ENCODE assay signal across 29 mouse cellular contexts in the genomic region with DNA sequence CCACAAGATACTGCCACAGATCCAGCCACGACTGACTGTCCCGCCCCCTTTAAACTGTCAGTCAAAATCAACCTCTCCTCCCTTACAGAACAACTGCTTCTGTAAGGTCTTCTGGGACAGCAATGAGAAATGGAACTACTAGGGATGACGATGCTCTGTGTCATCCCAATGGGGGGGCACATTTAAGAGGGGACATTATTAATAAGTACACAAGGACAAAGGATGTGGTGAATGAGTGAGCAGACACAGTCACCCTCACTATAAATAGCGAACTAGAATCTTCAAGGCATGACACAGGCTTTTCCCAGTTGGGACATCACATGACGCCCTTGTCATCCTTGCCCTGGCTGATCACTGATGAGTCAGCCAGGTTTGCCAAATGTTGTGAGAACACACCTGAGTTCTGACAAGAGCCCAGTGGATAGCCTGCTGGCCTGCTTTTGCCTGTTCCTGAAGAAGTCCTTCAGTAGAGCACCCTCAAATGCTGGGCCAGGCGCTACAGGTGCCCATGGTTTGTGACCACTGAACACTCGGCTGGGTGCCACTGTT. TPM values are rescaled to one million over a fixed set of nuclear protein-coding genes. Genes with fewer than 3 reads are reported as not detected.
DNase-seq lines count a peak whose midpoint lies in the region; ATAC-seq and TF ChIP-seq lines count a peak whose summit lies in the region.
"Had no signal": no experiment of that assay in that cellular context is flagged by ENCODE, and none has a peak within 500 bp of the region (broad histone marks: within the 10 kb centered on the region; RNA-seq: fewer than 3 reads in every experiment).

No protein-coding gene starts in this region.

- no peak for TF ChIP-seq CTCF in bone marrow, adult 2 months (IDR thresholded peaks at IDR 0.05; ENCODE audit: control insufficient read depth, insufficient read depth, low read length)
- TF ChIP-seq CTCF in forebrain, postnatal 0 days (IDR thresholded peaks at IDR 0.05; ENCODE audit: low read depth): no peak

- 54% methylated on average over 7 of the region's 7 CpGs for WGBS in bone marrow, adult 2 months
- 88% methylated on average over 7 of the region's 7 CpGs for WGBS in forebrain, postnatal 0 days

- H3K36me3 ChIP-seq in forebrain, postnatal 0 days (ENCODE audit: insufficient read depth): no peaks in the 10 kb centered on the region
- H3K36me3 ChIP-seq: forebrain, embryonic 10.5 days; heart, embryonic 12.5 days; hindbrain, embryonic 13.5 days; limb, embryonic 12.5 days; neural tube, embryonic 15.5 days; stomach, embryonic 15.5 days had no signal

- DNase-seq in heart, adult 11 months: peak; percentile 86
- no peak for DNase-seq in heart, adult 9 months (ENCODE audit: low spot score in 2 of 2)
- DNase-seq in 416B (ENCODE audit: low read depth): peak; percentile 83
- DNase-seq in adrenal gland, adult 2 months: peak; percentile 77
- DNase-seq in testis, postnatal 14 days (ENCODE audit: low spot score): no peak
- DNase-seq in forebrain, postnatal 0 days: no peak
- DNase-seq: cerebellum, adult 11-12 months; cerebellum, postnatal 10 days; gastrocnemius, postnatal 36 days; heart, postnatal 14 days; kidney, adult 2 months; liver, postnatal 0 days; right cerebral cortex, adult 18-20 months; right cerebral cortex, postnatal 4 days; thymus, adult 18-20 months; thymus, postnatal 4 days had no signal

- no peaks in the 10 kb centered on the region for H3K9me3 ChIP-seq in forebrain, postnatal 0 days (ENCODE audit: low read length)
- H3K9me3 ChIP-seq: forebrain, embryonic 10.5 days; heart, embryonic 12.5 days; hindbrain, embryonic 13.5 days; limb, embryonic 12.5 days; neural tube, embryonic 15.5 days; stomach, embryonic 15.5 days had no signal

- no peaks in the 10 kb centered on the region; the same call in 1 of the 2 replicates for H3K4me1 ChIP-seq in bone marrow, adult 2 months (ENCODE audit: control insufficient read depth, insufficient read depth, low read length)
- H3K4me1 ChIP-seq in forebrain, postnatal 0 days (ENCODE audit: insufficient read depth): no peaks in the 10 kb centered on the region
- H3K4me1 ChIP-seq: hindbrain, embryonic 13.5 days; neural tube, embryonic 15.5 days; stomach, embryonic 15.5 days had no signal

- H3K9ac ChIP-seq in forebrain, postnatal 0 days: no peak overlapping the region
- H3K9ac ChIP-seq: heart, embryonic 12.5 days; hindbrain, embryonic 13.5 days; limb, embryonic 12.5 days; liver, postnatal 0 days; neural tube, embryonic 15.5 days; stomach, embryonic 15.5 days had no signal

- no peak overlapping the region for H3K4me3 ChIP-seq in bone marrow, adult 2 months (replicated peaks; ENCODE audit: control insufficient read depth, low read depth, low read length)
- H3K4me3 ChIP-seq in forebrain, postnatal 0 days (ENCODE audit: low read depth, low read length): no peak overlapping the region
- H3K4me3 ChIP-seq: forebrain, embryonic 10.5 days; heart, embryonic 12.5 days; hindbrain, embryonic 13.5 days; limb, embryonic 12.5 days; neural tube, embryonic 15.5 days; stomach, embryonic 15.5 days had no signal

- no peak for TF ChIP-seq POLR2A in bone marrow, adult 2 months (IDR thresholded peaks at IDR 0.05; ENCODE audit: borderline replicate concordance, control insufficient read depth, low read depth, low read length)

- ATAC-seq in forebrain, postnatal 0 days: no peak
- ATAC-seq: liver, postnatal 0 days; lung, postnatal 0 days had no signal

- peak overlapping the region; percentile 9; the same call in 1 of the 2 replicates for H3K27ac ChIP-seq in bone marrow, adult 2 months (ENCODE audit: control insufficient read depth, insufficient read depth, low read depth, low read length, poor library complexity)
- no peak overlapping the region for H3K27ac ChIP-seq in forebrain, postnatal 0 days (ENCODE audit: low read depth, low read length)
- H3K27ac ChIP-seq: forebrain, embryonic 10.5 days; hindbrain, embryonic 13.5 days; kidney, postnatal 0 days; limb, embryonic 12.5 days; macrophage; neural tube, embryonic 15.5 days; stomach, embryonic 15.5 days had no signal

- H3K27me3 ChIP-seq in forebrain, postnatal 0 days (ENCODE audit: insufficient read depth, low read length): no peaks in the 10 kb centered on the region
- H3K27me3 ChIP-seq: heart, embryonic 12.5 days; hindbrain, embryonic 13.5 days; neural tube, embryonic 15.5 days; stomach, embryonic 15.5 days had no signal

- no peak overlapping the region for H3K4me2 ChIP-seq in forebrain, postnatal 0 days (ENCODE audit: low read depth)
- H3K4me2 ChIP-seq: heart, embryonic 12.5 days; hindbrain, embryonic 13.5 days; limb, embryonic 12.5 days; liver, embryonic 11.5 days; midbrain, embryonic 11.5 days; neural tube, embryonic 15.5 days; stomach, embryonic 15.5 days had no signal

RNA-seq across cellular contexts. Expression of a gene that starts 58.0 kb away (rescaled TPM):
- total RNA-seq in adrenal gland, adult 2 months (2021): under 1 TPM; 0.14 to 0.17 TPM
- 0.13 and 0.18 TPM in 2 replicates for polyA plus RNA-seq in adrenal gland, adult 2 months (2012; rRNA removed)
- polyA plus RNA-seq in bone marrow, adult 2 months (2011; ENCODE audit: insufficient read depth, insufficient read length, low replicate concordance, missing spikeins): 0.40 TPM in 1 of 2 replicates, not detected in the other
- total RNA-seq in forebrain, postnatal 0 days (2014; rRNA removed): 0.62 and 1.2 TPM in 2 replicates
- 0.83 and 0.98 TPM in 2 replicates for polyA plus RNA-seq in forebrain, postnatal 0 days (2015; fragmentation: Nextera tagmentation; extraction: Ambion mirVana)
- total RNA-seq: MEL had no signal
- polyA plus RNA-seq: macrophage had no signal

Comparison
In these comparisons a context has a peak if more than half of its experiments do, and no peak if none do; other contexts are left out.
1. DNase-seq: peak in heart, adult 11 months (single experiment), 416B (single experiment) and adrenal gland, adult 2 months (single experiment); none in heart, adult 9 months (0 of 2), testis, postnatal 14 days (single experiment) and forebrain, postnatal 0 days (single experiment).